Mouse (Mus musculus) cerebellum, adult 2 months (tissue): ENCODE measurements at regions not wholly inside any gene's neighbourhood (a gene's known extent, or its start where the extent isn't known, plus 50 kb on each side); places are given as distances from the start of the nearest gene placed in this dataset.

ENCODE experiments used
- CTCF ChIP-seq: fragments of 200-500 bp; IDR thresholded peaks from 2 replicates; pipeline ENCODE4 v1.5.1; 2011; ENCODE audit warnings: low read depth, mild to moderate bottlenecking, control low read depth, low read length, moderate library complexity, borderline replicate concordance; ENCODE audit not compliant: insufficient read depth
- POLR2A ChIP-seq: fragments of 200-500 bp; IDR thresholded peaks from 2 replicates; pipeline ENCODE4 v1.6.1; 2011; ENCODE audit warnings: low read length, control low read depth, borderline replicate concordance; ENCODE audit not compliant: insufficient read depth

- TF ChIP-seq POLR2A = no peak
- TF ChIP-seq CTCF = no peak
Measured at GRCm38 (mm10) chr9:61694206-61694605, 220.1 kb downstream of the Rplp1 start.
